10 mouse cellular contexts compared by ENCODE assay signal in the genomic region with DNA sequence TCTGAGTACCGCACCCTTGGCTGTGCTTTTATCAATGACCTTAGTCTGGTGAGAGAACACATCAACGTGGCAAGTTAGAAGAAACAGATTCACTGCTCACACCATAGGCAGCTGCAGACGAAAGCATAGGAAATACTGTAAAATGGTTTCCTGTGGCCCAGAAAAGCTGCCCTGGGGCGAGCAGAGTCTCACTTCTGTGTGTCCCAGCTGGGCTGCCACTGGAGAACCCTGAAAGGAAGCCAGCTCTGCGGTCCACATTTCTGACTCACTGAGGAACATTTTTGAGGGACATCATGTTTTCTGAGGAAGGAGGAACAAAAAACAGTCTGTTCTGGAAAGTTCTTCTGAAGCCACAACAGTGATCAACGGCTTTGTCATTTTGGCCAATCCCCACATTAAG. TPM values are rescaled to one million over a fixed set of nuclear protein-coding genes. Genes with fewer than 3 reads are reported as not detected.
A peak's percentile ranks its signal among the peaks of the same experiment; 100 is the strongest.
DNase-seq lines count a peak whose midpoint lies in the region; ATAC-seq and TF ChIP-seq lines count a peak whose summit lies in the region.
"Had no signal": no experiment of that assay in that cellular context is flagged by ENCODE, and none has a peak within 500 bp of the region (broad histone marks: within the 10 kb centered on the region; RNA-seq: fewer than 3 reads in every experiment).

No protein-coding gene starts in this region.

- 63% methylated on average over 6 of the region's 6 CpGs for WGBS in kidney, adult 2 months
- WGBS in heart, embryonic 10.5 days, result 67% methylated on average over 6 of the region's 6 CpGs
- 66% methylated on average over 6 of the region's 6 CpGs for WGBS in small intestine, adult 2 months
- WGBS in liver, embryonic 12.5 days (ENCODE audit: insufficient replicate concordance), result 54% methylated on average over 6 of the region's 6 CpGs
- 88% methylated on average over 6 of the region's 6 CpGs for WGBS in forebrain, embryonic 13.5 days

- no peak overlapping the region for H3K4me2 ChIP-seq in liver, embryonic 12.5 days
- H3K4me2 ChIP-seq in forebrain, embryonic 13.5 days, result no peak overlapping the region
- H3K4me2 ChIP-seq: hindbrain, embryonic 15.5 days had no signal

- H3K9ac ChIP-seq in liver, embryonic 12.5 days, result no peak overlapping the region
- H3K9ac ChIP-seq in forebrain, embryonic 13.5 days, result no peak overlapping the region
- H3K9ac ChIP-seq: hindbrain, embryonic 15.5 days had no signal

- TF ChIP-seq POLR2A in kidney, adult 2 months (IDR thresholded peaks at IDR 0.05; ENCODE audit: low read depth, low read length), result no peak
- no peak for TF ChIP-seq POLR2A in small intestine, adult 2 months (IDR thresholded peaks at IDR 0.05; ENCODE audit: low read depth, low read length)

- H3K36me3 ChIP-seq in kidney, adult 2 months (ENCODE audit: control insufficient read depth, insufficient read depth, low read length), result no peaks in the 10 kb centered on the region
- H3K36me3 ChIP-seq in heart, embryonic 10.5 days, result no peaks in the 10 kb centered on the region
- no peaks in the 10 kb centered on the region for H3K36me3 ChIP-seq in small intestine, adult 2 months (ENCODE audit: control insufficient read depth, insufficient read depth, low read length)
- H3K36me3 ChIP-seq in liver, embryonic 12.5 days, result no peaks in the 10 kb centered on the region
- no peaks in the 10 kb centered on the region for H3K36me3 ChIP-seq in forebrain, embryonic 13.5 days (ENCODE audit: poor library complexity, severe bottlenecking)
- H3K36me3 ChIP-seq: hindbrain, embryonic 15.5 days had no signal

- no peaks in the 10 kb centered on the region for H3K4me1 ChIP-seq in kidney, adult 2 months (ENCODE audit: control insufficient read depth, insufficient read depth, low read length)
- no peaks in the 10 kb centered on the region; the same call in 1 of the 2 replicates for H3K4me1 ChIP-seq in heart, embryonic 10.5 days
- peaks cover 2% of the 10 kb centered on the region; the same call in 1 of the 2 replicates for H3K4me1 ChIP-seq in small intestine, adult 2 months (ENCODE audit: control insufficient read depth, insufficient read depth, insufficient read length, low read length)
- no peaks in the 10 kb centered on the region for H3K4me1 ChIP-seq in liver, embryonic 12.5 days
- no peaks in the 10 kb centered on the region for H3K4me1 ChIP-seq in forebrain, embryonic 13.5 days
- H3K4me1 ChIP-seq: hindbrain, embryonic 15.5 days had no signal

- H3K27me3 ChIP-seq in kidney, adult 2 months (replicated peaks; ENCODE audit: control insufficient read depth, insufficient read depth, low read length), result no peaks in the 10 kb centered on the region
- H3K27me3 ChIP-seq in heart, embryonic 10.5 days (ENCODE audit: insufficient read depth, poor library complexity, severe bottlenecking), result no peaks in the 10 kb centered on the region
- H3K27me3 ChIP-seq in small intestine, adult 2 months (ENCODE audit: control insufficient read depth, insufficient read depth, low read length), result no peaks in the 10 kb centered on the region
- H3K27me3 ChIP-seq in liver, embryonic 12.5 days (replicated peaks), result no peaks in the 10 kb centered on the region
- no peaks in the 10 kb centered on the region for H3K27me3 ChIP-seq in forebrain, embryonic 13.5 days
- H3K27me3 ChIP-seq: hindbrain, embryonic 15.5 days had no signal

- no peak overlapping the region for H3K27ac ChIP-seq in kidney, adult 2 months (ENCODE audit: insufficient read depth, low read depth, low read length)
- H3K27ac ChIP-seq in heart, embryonic 10.5 days, result no peak overlapping the region
- peak overlapping the region; percentile 31; the same call in 1 of the 2 replicates for H3K27ac ChIP-seq in small intestine, adult 2 months (ENCODE audit: insufficient read depth, low read depth, low read length)
- H3K27ac ChIP-seq in liver, embryonic 12.5 days, result no peak overlapping the region
- no peak overlapping the region for H3K27ac ChIP-seq in forebrain, embryonic 13.5 days
- H3K27ac ChIP-seq: hindbrain, embryonic 15.5 days had no signal

- ATAC-seq in liver, embryonic 12.5 days, result no peak
- ATAC-seq in forebrain, embryonic 13.5 days, result no peak

- no peak for TF ChIP-seq CTCF in kidney, adult 2 months (conservative IDR thresholded peaks at IDR 0.05; ENCODE audit: insufficient read depth, insufficient read length, low read depth, low read length)
- no peak for TF ChIP-seq CTCF in small intestine, adult 2 months (IDR thresholded peaks at IDR 0.05; ENCODE audit: extremely low read depth, insufficient read length, insufficient replicate concordance, low read depth, low read length)

- no peaks in the 10 kb centered on the region for H3K9me3 ChIP-seq in heart, embryonic 10.5 days
- H3K9me3 ChIP-seq in liver, embryonic 12.5 days (replicated peaks), result no peaks in the 10 kb centered on the region
- no peaks in the 10 kb centered on the region for H3K9me3 ChIP-seq in forebrain, embryonic 13.5 days (replicated peaks)
- H3K9me3 ChIP-seq: hindbrain, embryonic 15.5 days had no signal

- no peak overlapping the region for H3K4me3 ChIP-seq in kidney, adult 2 months (ENCODE audit: insufficient read depth, low read depth, low read length)
- H3K4me3 ChIP-seq in heart, embryonic 10.5 days, result no peak overlapping the region
- H3K4me3 ChIP-seq in small intestine, adult 2 months (ENCODE audit: low read depth, low read length), result no peak overlapping the region
- H3K4me3 ChIP-seq in liver, embryonic 12.5 days, result no peak overlapping the region
- H3K4me3 ChIP-seq in forebrain, embryonic 13.5 days, result no peak overlapping the region
- H3K4me3 ChIP-seq: erythroblast, embryonic 14.5 days; hindbrain, embryonic 15.5 days had no signal

- peak; percentile 47 for DNase-seq in kidney, adult 2 months
- no peak for DNase-seq in kidney, adult 11 months
- peak; percentile 16 to 36 for DNase-seq in adrenal gland, adult 18-20 months (ENCODE audit: low spot score in 2 of 2)
- DNase-seq in heart, embryonic 10.5 days (ENCODE audit: low spot score), result peak; percentile 52
- DNase-seq in cerebellum, postnatal 4 days (ENCODE audit: low spot score in 2 of 2), result no peak

RNA-seq across cellular contexts. Expression of gene Rab21, which starts 13.1 kb away (rescaled TPM):
- 28.0 and 29.2 TPM in 2 replicates for polyA plus RNA-seq in kidney, adult 2 months (2012; rRNA removed)
- 10 to 100 TPM; 54.8 to 61.1 TPM for total RNA-seq in adrenal gland, adult 18-20 months (2021)
- polyA plus RNA-seq in heart, embryonic 10.5 days (2016; fragmentation: Nextera tagmentation; extraction: Ambion mirVana), result 3.4 and 3.6 TPM in 2 replicates
- polyA plus RNA-seq in small intestine, adult 2 months (2012; rRNA removed), result 12.6 and 28.8 TPM in 2 replicates
- 4.8 and 6.1 TPM in 2 replicates for polyA plus RNA-seq in liver, embryonic 12.5 days (2016; fragmentation: Nextera tagmentation; extraction: Ambion mirVana)
- polyA plus RNA-seq in forebrain, embryonic 13.5 days (2015; fragmentation: Nextera tagmentation; extraction: Ambion mirVana), result 5.7 and 5.8 TPM in 2 replicates

RNA-seq across cellular contexts. Expression of gene Tmem19, which starts 33.8 kb away (rescaled TPM):
- 68.5 and 84.0 TPM in 2 replicates for polyA plus RNA-seq in kidney, adult 2 months (2012; rRNA removed)
- 10 to 100 TPM; 27.2 to 37.8 TPM for total RNA-seq in adrenal gland, adult 18-20 months (2021)
- 24.1 and 25.9 TPM in 2 replicates for polyA plus RNA-seq in heart, embryonic 10.5 days (2016; fragmentation: Nextera tagmentation; extraction: Ambion mirVana)
- 17.0 and 29.9 TPM in 2 replicates for polyA plus RNA-seq in small intestine, adult 2 months (2012; rRNA removed)
- polyA plus RNA-seq in liver, embryonic 12.5 days (2016; fragmentation: Nextera tagmentation; extraction: Ambion mirVana), result 15.0 and 16.7 TPM in 2 replicates
- 34.1 and 35.0 TPM in 2 replicates for polyA plus RNA-seq in forebrain, embryonic 13.5 days (2015; fragmentation: Nextera tagmentation; extraction: Ambion mirVana)

RNA-seq across cellular contexts. Expression of gene Thap2, which starts 55.7 kb away (rescaled TPM):
- polyA plus RNA-seq in kidney, adult 2 months (2012; rRNA removed), result 7.4 and 7.6 TPM in 2 replicates
- 10 to 100 TPM; 10.6 to 14.4 TPM for total RNA-seq in adrenal gland, adult 18-20 months (2021)
- polyA plus RNA-seq in heart, embryonic 10.5 days (2016; fragmentation: Nextera tagmentation; extraction: Ambion mirVana), result 16.7 and 18.1 TPM in 2 replicates
- 1.5 and 2.1 TPM in 2 replicates for polyA plus RNA-seq in small intestine, adult 2 months (2012; rRNA removed)
- 10.1 and 10.5 TPM in 2 replicates for polyA plus RNA-seq in liver, embryonic 12.5 days (2016; fragmentation: Nextera tagmentation; extraction: Ambion mirVana)
- 35.6 and 37.1 TPM in 2 replicates for polyA plus RNA-seq in forebrain, embryonic 13.5 days (2015; fragmentation: Nextera tagmentation; extraction: Ambion mirVana)

RNA-seq across cellular contexts. Expression of gene Zfc3h1, which starts 56.2 kb away (rescaled TPM):
- 15.5 and 18.4 TPM in 2 replicates for polyA plus RNA-seq in kidney, adult 2 months (2012; rRNA removed)
- total RNA-seq in adrenal gland, adult 18-20 months (2021), result 10 to 100 TPM; 34.8 to 41.7 TPM
- 14.5 and 19.5 TPM in 2 replicates for polyA plus RNA-seq in heart, embryonic 10.5 days (2016; fragmentation: Nextera tagmentation; extraction: Ambion mirVana)
- polyA plus RNA-seq in small intestine, adult 2 months (2012; rRNA removed), result 3.3 and 5.3 TPM in 2 replicates
- polyA plus RNA-seq in liver, embryonic 12.5 days (2016; fragmentation: Nextera tagmentation; extraction: Ambion mirVana), result 15.5 and 15.9 TPM in 2 replicates
- 17.7 and 20.0 TPM in 2 replicates for polyA plus RNA-seq in forebrain, embryonic 13.5 days (2015; fragmentation: Nextera tagmentation; extraction: Ambion mirVana)

Comparison
In these comparisons a context has a peak if more than half of its experiments do, and no peak if none do; other contexts are left out.
1. DNase-seq: peak in kidney, adult 2 months (single experiment), adrenal gland, adult 18-20 months (2 of 2) and heart, embryonic 10.5 days (single experiment); none in kidney, adult 11 months (single experiment) and cerebellum, postnatal 4 days (0 of 2).